Comparison of ENCODE assay signal across 8 mouse cellular contexts in the genomic region with DNA sequence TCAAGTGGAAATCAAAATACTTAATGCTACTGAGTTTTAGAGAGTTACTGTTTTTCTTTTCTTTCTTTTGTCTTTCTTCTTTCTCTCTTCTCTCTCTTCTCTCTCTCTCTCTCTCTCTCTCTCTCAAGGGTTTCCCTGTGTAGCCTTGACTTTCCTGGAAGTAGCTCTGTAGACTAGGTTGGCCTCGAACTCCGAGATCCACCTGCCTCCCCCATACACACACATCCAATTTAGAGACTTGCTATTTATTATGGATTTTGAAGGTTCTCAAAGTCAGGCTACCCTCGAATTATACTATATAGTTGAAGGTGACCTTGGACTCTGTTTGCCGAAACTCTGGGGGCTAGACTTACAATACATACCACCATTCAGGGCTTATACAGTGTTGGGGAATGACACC. TPM values are rescaled to one million over a fixed set of nuclear protein-coding genes. Genes with fewer than 3 reads are reported as not detected.
DNase-seq lines count a peak whose midpoint lies in the region; ATAC-seq and TF ChIP-seq lines count a peak whose summit lies in the region.

No protein-coding gene starts in this region.

- no peak for ATAC-seq in kidney, embryonic 16.5 days (ENCODE audit: low FRiP score, low TSS enrichment)
- no peak for ATAC-seq in hindbrain, postnatal 0 days
- ATAC-seq in midbrain, postnatal 0 days (ENCODE audit: low FRiP score): no peak

- 53% methylated on average over 4 of the region's 4 CpGs for WGBS in kidney, embryonic 16.5 days
- WGBS in embryonic facial prominence, embryonic 10.5 days: 76% methylated on average over 4 of the region's 4 CpGs
- 75% methylated on average over 4 of the region's 4 CpGs for WGBS in hindbrain, postnatal 0 days
- 76% methylated on average over 4 of the region's 4 CpGs for WGBS in midbrain, postnatal 0 days

- no peak for TF ChIP-seq CTCF in hindbrain, postnatal 0 days (IDR thresholded peaks at IDR 0.05; ENCODE audit: low read depth)
- TF ChIP-seq CTCF in midbrain, postnatal 0 days (IDR thresholded peaks at IDR 0.05): no peak

- no peaks in the 10 kb centered on the region for H3K27me3 ChIP-seq in kidney, embryonic 16.5 days (ENCODE audit: insufficient read depth, low read length)
- H3K27me3 ChIP-seq in embryonic facial prominence, embryonic 10.5 days (replicated peaks; ENCODE audit: low read depth, poor library complexity, severe bottlenecking): no peaks in the 10 kb centered on the region
- no peaks in the 10 kb centered on the region for H3K27me3 ChIP-seq in hindbrain, postnatal 0 days (ENCODE audit: insufficient read depth, low read length)
- H3K27me3 ChIP-seq in midbrain, postnatal 0 days (ENCODE audit: insufficient read depth, low read length): no peaks in the 10 kb centered on the region

- H3K9me3 ChIP-seq in kidney, embryonic 16.5 days (ENCODE audit: low read length): no peaks in the 10 kb centered on the region
- H3K9me3 ChIP-seq in embryonic facial prominence, embryonic 10.5 days: no peaks in the 10 kb centered on the region
- no peaks in the 10 kb centered on the region for H3K9me3 ChIP-seq in hindbrain, postnatal 0 days (ENCODE audit: low read length)
- H3K9me3 ChIP-seq in midbrain, postnatal 0 days (ENCODE audit: low read length): no peaks in the 10 kb centered on the region

- H3K4me2 ChIP-seq in kidney, embryonic 16.5 days (replicated peaks; ENCODE audit: low read depth, low read length): peak overlapping the region; percentile 84
- peak overlapping the region; percentile 66 for H3K4me2 ChIP-seq in hindbrain, postnatal 0 days (ENCODE audit: low read depth, low read length)
- peak overlapping the region; percentile 63 for H3K4me2 ChIP-seq in midbrain, postnatal 0 days (ENCODE audit: low read depth, low read length, poor library complexity, severe bottlenecking)

- peak overlapping the region; percentile 99 for H3K9ac ChIP-seq in kidney, embryonic 16.5 days (replicated peaks; ENCODE audit: low read length)
- peak overlapping the region; percentile 100 for H3K9ac ChIP-seq in hindbrain, postnatal 0 days (replicated peaks; ENCODE audit: low read length)
- H3K9ac ChIP-seq in midbrain, postnatal 0 days (replicated peaks; ENCODE audit: low read length, poor library complexity, severe bottlenecking): peak overlapping the region; percentile 99

- H3K4me3 ChIP-seq in kidney, embryonic 16.5 days (ENCODE audit: low read length): peak overlapping the region; percentile 98
- H3K4me3 ChIP-seq in embryonic facial prominence, embryonic 10.5 days: peak overlapping the region; percentile 90
- H3K4me3 ChIP-seq in hindbrain, postnatal 0 days (ENCODE audit: low read length): peak overlapping the region; percentile 89
- H3K4me3 ChIP-seq in midbrain, postnatal 0 days (ENCODE audit: low read depth, low read length): peak overlapping the region; percentile 99

- H3K4me1 ChIP-seq in kidney, embryonic 16.5 days (ENCODE audit: insufficient read depth, low read length): peaks cover 14% of the 10 kb centered on the region
- H3K4me1 ChIP-seq in embryonic facial prominence, embryonic 10.5 days: peaks cover 13% of the 10 kb centered on the region
- peaks cover 3% of the 10 kb centered on the region; the same call in 1 of the 2 replicates for H3K4me1 ChIP-seq in hindbrain, postnatal 0 days (ENCODE audit: insufficient read depth, low read length)
- peaks cover 7% of the 10 kb centered on the region for H3K4me1 ChIP-seq in midbrain, postnatal 0 days (ENCODE audit: insufficient read depth, low read length)

- DNase-seq in kidney, adult 8-10 months: no peak
- DNase-seq in embryonic facial prominence, embryonic 10.5 days (ENCODE audit: low spot score): no peak
- DNase-seq in hindbrain, postnatal 0 days (ENCODE audit: low spot score): no peak
- DNase-seq in midbrain, postnatal 0 days (ENCODE audit: low spot score): no peak
- no peak for DNase-seq in cerebellum, adult 8-10 months
- DNase-seq in retina, embryonic 14.5 days (ENCODE audit: low spot score): no peak
- DNase-seq in frontal cortex, postnatal 36 days (ENCODE audit: low spot score in 2 of 2): no peak

- H3K36me3 ChIP-seq in kidney, embryonic 16.5 days (ENCODE audit: insufficient read depth, low read length): 0 out of 2 replicates have a peak, but pooled peaks cover 3% of the 10 kb centered on the region
- peaks cover 32% of the 10 kb centered on the region for H3K36me3 ChIP-seq in embryonic facial prominence, embryonic 10.5 days (replicated peaks)
- no peaks in the 10 kb centered on the region for H3K36me3 ChIP-seq in hindbrain, postnatal 0 days (ENCODE audit: insufficient read depth, low read length)
- no peaks in the 10 kb centered on the region for H3K36me3 ChIP-seq in midbrain, postnatal 0 days (ENCODE audit: insufficient read depth, low read length)

- H3K27ac ChIP-seq in kidney, embryonic 16.5 days (ENCODE audit: low read length): no peak overlapping the region
- H3K27ac ChIP-seq in embryonic facial prominence, embryonic 10.5 days (replicated peaks): peak overlapping the region; percentile 48; the same call in 1 of the 2 replicates
- H3K27ac ChIP-seq in hindbrain, postnatal 0 days: no peak overlapping the region
- H3K27ac ChIP-seq in midbrain, postnatal 0 days (ENCODE audit: low read depth, low read length): no peak overlapping the region

RNA-seq across cellular contexts. Expression of gene Mob4, which starts 1.3 kb away (rescaled TPM):
- 134 and 139 TPM in 2 replicates for polyA plus RNA-seq in kidney, embryonic 16.5 days (2015; fragmentation: Nextera tagmentation; extraction: Ambion mirVana)
- 129 and 137 TPM in 2 replicates for polyA plus RNA-seq in embryonic facial prominence, embryonic 10.5 days (2016; fragmentation: Nextera tagmentation; extraction: Ambion mirVana)
- 53.6 and 62.9 TPM in 2 replicates for total RNA-seq in hindbrain, postnatal 0 days (2014; rRNA removed)
- 141 and 146 TPM in 2 replicates for polyA plus RNA-seq in hindbrain, postnatal 0 days (2015; fragmentation: Nextera tagmentation; extraction: Ambion mirVana)
- 80.9 and 83.8 TPM in 2 replicates for total RNA-seq in midbrain, postnatal 0 days (2014; rRNA removed)
- polyA plus RNA-seq in midbrain, postnatal 0 days (2015; fragmentation: Nextera tagmentation; extraction: Ambion mirVana): 126 and 143 TPM in 2 replicates

RNA-seq across cellular contexts. Expression of gene Hspd1, which starts 44.3 kb away (rescaled TPM):
- polyA plus RNA-seq in kidney, embryonic 16.5 days (2015; fragmentation: Nextera tagmentation; extraction: Ambion mirVana): 480 and 498 TPM in 2 replicates
- 604 and 644 TPM in 2 replicates for polyA plus RNA-seq in embryonic facial prominence, embryonic 10.5 days (2016; fragmentation: Nextera tagmentation; extraction: Ambion mirVana)
- total RNA-seq in hindbrain, postnatal 0 days (2014; rRNA removed): 61.6 and 71.8 TPM in 2 replicates
- 248 and 253 TPM in 2 replicates for polyA plus RNA-seq in hindbrain, postnatal 0 days (2015; fragmentation: Nextera tagmentation; extraction: Ambion mirVana)
- 92.5 and 105 TPM in 2 replicates for total RNA-seq in midbrain, postnatal 0 days (2014; rRNA removed)
- 211 and 217 TPM in 2 replicates for polyA plus RNA-seq in midbrain, postnatal 0 days (2015; fragmentation: Nextera tagmentation; extraction: Ambion mirVana)

RNA-seq across cellular contexts. Expression of gene Hspe1, which starts 44.4 kb away (rescaled TPM):
- 404 and 411 TPM in 2 replicates for polyA plus RNA-seq in kidney, embryonic 16.5 days (2015; fragmentation: Nextera tagmentation; extraction: Ambion mirVana)
- 672 and 707 TPM in 2 replicates for polyA plus RNA-seq in embryonic facial prominence, embryonic 10.5 days (2016; fragmentation: Nextera tagmentation; extraction: Ambion mirVana)
- 64.3 and 65.2 TPM in 2 replicates for total RNA-seq in hindbrain, postnatal 0 days (2014; rRNA removed)
- polyA plus RNA-seq in hindbrain, postnatal 0 days (2015; fragmentation: Nextera tagmentation; extraction: Ambion mirVana): 284 and 309 TPM in 2 replicates
- total RNA-seq in midbrain, postnatal 0 days (2014; rRNA removed): 85.5 and 103 TPM in 2 replicates
- polyA plus RNA-seq in midbrain, postnatal 0 days (2015; fragmentation: Nextera tagmentation; extraction: Ambion mirVana): 249 and 263 TPM in 2 replicates
